Mouse (Mus musculus) neutrophil, adult 5-6 weeks (primary cell): ENCODE data around the gene 9430097D07Rik. TPM values are rescaled to one million over a fixed set of nuclear protein-coding genes. Genes with fewer than 3 reads are reported as not detected.

ENCODE experiments used
- ATAC-seq: fragments of 151-379, 151-347 bp; 2 replicates; pipeline ENCODE4 v1.8.0; 2017; ENCODE audit warnings: mild to moderate bottlenecking, moderate TSS enrichment; ENCODE audit not compliant: insufficient number of reproducible peaks, poor library complexity, low FRiP score, severe bottlenecking; ENCODE audit errors: extremely low read depth
- total RNA-seq: library from RNA; stranded (forward); fragments of 200-1000 nt; gene quantifications from 2 replicates; pipeline ENCODE4 v1.2.3, GENCODE M21; 2017

Gene 9430097D07Rik
- total RNA-seq, 1 experiment from 2014 or later, result not detected

DNA sequence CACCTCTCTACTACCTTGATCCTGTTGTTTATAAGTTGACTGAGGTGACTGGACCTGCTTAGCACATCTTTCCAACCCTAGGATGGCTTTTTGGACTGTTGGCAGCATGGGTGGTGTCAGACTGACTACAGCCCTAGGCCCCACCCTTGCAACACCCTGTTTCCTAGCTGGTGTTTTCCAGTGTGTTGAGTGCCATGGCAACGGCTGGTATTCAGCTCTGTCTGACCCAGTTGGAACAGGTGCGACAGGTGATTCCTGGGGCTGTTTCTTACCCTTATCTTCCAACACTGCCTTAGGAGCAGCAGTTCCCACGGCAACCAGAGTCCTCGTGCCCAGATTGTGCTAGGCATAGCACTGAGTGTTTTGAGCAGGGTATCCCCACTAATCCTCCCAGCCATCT is 37.0 kb downstream of the 9430097D07Rik start:
- no peak for ATAC-seq

DNA sequence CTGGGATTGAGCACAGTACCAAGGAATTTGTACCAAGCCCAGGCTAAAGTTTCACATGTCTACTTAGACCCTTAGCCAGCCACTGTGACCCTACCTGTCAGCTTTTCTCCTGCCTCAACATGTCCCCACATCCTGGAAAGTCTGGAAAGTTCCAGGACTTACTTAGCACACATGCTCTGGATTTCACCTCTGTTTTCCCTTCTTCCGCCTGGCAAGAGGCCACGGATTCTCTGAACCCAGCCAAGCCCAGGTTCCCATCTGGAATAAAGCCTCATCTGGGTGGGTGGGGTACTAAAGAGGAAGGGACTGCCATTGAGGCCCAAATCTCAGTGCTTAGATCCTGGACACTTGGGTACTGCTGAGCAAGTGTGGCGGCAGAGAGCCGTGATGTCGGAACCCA is 37.5 kb downstream of the 9430097D07Rik start:
- ATAC-seq, result no peak

DNA sequence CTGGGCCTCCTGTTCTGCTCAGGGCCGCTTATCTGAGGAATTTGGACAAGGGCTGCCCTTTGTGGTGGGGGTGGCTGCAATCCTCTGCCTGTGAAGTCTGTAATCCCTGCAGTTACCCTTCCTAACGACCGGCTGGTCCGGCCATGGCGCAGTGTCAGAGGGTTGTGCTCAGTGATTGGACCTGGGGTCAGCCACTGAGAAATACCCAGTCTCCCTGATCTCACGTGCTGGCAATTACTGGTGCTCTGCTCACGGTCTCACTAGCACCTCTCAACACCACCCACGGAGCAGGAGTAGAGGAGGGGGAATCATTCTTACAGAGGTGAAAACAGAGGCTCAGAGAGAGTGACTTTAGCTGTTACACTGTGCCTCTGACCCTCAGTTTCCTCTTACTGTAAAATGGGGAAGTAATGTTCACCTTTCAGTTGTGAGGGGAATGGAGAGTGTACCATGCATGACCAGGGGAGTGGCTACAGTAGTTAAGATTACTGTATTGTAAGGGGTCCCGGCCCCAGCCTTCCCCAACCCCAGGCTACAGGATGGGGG is 38.1 kb downstream of the 9430097D07Rik start:
- ATAC-seq, result peak; percentile 48

DNA sequence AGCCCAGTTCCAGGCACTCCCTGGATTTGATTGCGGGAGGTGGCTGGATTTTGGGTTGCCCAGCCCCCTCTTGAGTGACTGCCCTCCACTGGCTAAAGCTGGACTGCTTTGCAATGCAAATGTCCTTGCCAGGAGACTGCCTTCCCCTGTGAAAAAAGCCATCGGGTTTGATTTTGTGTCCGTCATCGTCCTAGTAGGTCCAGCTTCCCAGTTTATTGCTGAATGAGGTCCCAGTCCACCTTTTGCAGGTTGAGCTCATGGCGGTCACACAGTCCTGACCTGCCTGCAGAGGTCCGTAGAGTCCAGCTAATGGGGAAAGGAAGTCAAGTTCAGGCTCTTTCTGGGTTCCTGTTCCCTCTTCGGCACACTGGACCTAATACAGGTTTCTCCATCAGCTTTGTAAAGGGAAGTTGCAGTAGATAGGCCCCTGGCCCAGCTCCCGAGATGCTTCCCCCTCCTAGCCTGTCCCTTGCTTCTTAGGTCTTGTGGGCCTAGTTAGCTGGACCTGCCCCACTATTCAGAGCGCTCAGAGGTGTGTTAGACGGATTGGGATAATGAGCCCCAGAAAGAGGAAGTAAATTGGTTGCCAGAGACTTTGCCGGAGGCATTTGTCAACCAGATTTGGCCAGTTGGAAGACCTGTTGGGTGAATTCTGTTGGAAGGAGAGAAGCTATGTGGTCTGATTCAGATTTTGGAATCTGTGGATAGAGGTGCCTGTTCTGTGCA is 38.7 kb downstream of the 9430097D07Rik start:
- ATAC-seq, result peak; percentile 45

DNA sequence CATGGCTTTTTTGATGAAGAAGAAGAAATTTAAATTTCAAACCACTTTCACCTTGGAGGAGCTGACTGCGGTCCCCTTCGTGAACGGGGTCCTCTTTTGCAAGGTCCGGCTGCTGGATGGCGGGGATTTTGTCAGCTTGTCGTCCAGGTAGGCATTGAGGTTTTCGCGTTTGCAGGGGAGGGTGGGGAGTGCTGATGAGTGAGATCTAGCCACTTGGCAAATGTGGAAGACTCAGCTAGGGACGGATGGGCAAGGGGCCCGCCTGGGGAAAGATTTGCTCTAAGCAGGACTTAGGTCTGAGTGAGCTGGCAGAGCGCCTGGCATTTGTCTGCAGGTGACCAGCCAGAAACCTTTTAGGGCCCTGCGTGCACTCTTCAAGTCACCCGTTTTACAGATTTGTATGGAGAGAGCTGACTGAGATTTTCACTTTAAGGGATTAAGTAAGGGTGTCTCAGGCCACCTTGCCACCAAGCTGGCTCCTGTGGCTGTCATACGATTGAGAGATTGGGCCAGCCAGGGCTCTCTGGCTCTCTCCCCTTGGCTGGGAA is 39.3 kb downstream of the 9430097D07Rik start:
- ATAC-seq, result no peak

DNA sequence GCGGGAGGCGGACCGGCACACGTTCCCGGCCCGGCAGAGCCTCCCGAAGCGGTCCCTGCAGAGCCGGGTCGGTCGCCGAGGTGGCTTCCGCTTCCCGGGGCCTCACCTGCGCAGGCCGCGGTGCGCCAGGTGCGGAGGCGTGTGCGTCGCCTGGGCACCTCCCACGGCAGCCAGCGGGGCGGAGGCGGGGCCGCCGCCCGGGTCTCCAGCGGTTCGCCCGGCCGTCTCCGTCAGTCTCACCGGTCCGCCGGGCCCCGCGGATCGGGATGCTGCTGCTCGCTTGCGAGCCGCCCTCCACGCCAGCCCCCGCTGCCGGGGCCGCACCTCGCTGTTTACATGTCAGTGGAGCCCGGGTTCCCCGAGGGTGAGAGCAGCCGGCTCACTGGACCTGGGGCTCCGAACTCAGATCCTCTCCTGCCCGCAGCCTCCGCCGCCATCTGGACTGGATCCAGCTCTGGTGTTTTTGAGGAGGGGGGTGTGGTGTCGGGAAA is 39.9 kb downstream of the 9430097D07Rik start:
- no peak for ATAC-seq

DNA sequence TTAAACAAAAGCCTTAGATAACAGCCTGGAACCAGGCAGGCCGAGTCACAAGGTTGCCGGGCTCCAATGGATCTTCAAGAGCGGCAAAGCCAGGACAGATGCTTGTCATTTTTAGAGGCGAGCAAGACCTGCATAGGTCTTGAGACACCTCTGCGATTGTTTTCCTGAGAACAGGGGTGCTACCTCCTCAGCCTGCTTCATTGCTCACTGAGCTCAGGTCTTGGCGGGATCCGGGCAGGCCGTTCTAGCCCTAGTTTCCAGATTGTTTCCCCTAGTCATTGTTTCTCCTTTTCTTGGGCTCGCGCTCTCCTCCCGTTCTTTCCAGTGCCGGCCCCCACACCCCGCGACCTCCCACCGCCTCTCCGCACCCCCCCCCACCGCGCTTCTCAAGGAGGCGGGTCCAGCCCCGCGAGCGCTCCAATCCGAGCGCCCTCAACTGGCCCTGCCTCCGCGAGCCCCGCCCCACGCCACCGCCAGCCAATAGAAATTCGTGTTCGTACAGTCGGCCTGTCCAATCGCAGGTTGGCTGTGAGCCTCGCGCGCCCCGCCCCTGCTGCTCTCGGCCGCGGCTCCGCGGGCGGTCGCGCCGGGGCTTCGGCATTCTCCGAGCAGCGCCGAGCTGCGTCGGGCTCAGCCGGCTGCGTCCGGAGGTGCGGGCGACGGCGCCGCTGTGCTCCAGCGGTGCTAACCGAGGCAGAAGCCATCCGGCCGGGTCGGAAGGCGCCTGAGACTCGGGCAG is 40.6 kb downstream of the 9430097D07Rik start, which contains the start of gene Fam102a:
Gene Fam102a, plus strand, starts transcription at position 600 of the 739 bp plus-strand sequence.
- peak; percentile 76 for ATAC-seq

DNA sequence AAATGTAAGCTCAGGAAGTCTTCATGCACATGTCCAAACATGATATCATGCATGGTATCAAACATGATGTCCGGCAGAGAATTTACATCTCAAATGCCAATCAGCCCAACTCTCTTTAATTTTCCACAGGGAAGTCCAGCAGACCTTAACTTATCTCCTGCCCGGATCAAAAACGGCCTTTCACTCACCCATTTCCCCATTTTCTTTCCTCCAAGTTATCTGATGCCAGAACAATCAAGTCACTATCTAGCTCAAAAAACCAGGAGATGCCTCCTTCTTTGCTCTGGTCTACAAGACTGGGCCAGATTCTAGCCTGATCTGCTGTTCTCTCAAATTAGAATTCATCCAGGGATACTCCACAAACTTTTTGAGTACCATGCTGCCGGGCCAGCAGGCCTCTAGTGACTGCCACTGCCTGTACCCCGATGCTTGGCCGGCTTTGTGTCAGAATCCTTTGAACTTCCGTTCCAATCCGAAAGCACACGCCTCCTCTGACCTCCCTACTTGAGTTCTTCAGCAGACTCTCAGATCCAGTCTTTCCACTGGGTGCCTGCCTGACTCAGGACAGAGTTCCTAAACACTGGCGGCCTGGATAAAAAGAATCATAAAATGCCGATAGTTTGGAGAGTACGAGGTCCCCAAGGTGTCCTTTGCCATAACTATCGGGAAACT is 41.3 kb downstream of the 9430097D07Rik start:
- ATAC-seq, result no peak

DNA sequence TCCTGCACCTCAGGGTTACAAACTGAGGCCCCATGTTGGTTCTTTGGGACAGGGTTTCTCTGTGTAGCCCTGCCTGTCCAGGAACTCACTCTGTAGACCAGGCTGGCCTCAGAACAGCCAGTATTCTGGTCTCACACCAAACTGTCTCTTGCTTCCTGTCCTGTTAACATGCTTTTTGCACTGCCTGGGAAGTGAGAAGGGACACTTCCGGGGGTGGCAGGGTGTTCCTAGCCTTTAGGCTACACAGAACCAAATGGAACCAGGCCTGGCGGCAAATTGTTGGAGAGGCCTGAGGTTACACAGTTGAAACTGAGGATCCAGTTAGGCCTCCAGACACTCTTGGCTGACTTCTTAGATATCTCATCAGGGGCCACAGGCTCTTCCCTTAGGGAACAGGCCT is 42.3 kb downstream of the 9430097D07Rik start:
- no peak for ATAC-seq

DNA sequence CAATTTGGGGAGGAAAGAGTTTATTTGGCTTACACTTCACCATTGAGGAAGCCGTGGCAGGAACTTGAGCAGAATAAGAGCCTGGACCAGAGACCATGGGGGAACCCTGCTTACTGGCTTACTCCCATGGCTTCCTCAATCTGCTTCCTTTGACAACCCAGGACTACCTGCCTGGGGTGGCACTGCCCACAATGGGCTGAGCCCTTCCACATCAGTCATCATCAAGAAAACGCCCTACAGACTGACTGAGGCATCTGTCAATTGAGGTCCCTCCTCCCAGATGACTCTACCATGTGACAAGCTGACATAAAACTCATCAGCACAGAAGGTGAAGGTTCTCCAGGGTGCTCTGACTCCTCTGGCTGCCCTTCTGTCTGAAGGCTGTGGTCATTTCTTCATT is 45.0 kb downstream of the 9430097D07Rik start:
- no peak for ATAC-seq

DNA sequence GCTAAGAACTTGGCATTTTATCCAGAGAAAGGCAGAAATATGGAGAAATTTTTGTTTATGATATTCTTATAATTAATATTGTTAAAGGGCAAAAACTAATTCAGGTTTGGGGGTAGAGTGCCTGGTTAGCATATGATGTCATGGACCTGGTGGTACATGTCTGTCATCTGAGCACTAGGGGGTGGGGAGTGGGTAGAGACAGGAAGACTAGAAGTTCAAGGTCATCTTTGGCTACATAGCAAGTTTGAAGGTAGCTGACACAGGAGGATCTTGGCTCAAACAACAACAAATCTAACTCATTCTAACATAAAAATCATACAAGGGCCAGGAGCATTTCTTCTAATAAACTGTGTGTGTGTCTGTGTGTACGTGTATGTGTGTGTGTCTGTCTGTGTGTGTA is 47.2 kb downstream of the 9430097D07Rik start:
- ATAC-seq, result no peak

DNA sequence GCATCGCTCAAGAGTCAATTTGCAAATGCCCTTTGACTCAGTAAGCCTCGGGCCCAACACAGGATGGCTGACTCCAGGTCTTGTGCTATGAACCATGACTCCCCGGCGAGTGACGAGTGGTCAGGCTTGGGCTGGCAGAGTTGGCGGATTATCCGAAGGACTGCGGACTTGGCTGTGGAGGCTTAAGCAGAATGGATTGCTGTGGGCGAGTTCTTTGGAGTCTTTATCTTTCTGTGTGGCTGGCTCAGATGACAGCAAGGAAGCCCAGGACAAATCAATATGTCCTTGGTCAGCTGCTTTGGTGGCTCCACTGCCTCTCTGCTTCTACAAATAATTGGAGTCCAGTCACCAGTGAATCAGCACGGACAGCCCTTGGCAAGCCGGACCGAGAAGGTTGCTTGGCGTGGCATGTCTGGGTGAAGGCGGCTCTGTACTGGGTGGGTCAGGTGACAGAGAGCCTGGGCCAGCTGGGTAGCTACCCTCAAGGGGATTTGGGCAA is 48.0 kb downstream of the 9430097D07Rik start:
- no peak for ATAC-seq

DNA sequence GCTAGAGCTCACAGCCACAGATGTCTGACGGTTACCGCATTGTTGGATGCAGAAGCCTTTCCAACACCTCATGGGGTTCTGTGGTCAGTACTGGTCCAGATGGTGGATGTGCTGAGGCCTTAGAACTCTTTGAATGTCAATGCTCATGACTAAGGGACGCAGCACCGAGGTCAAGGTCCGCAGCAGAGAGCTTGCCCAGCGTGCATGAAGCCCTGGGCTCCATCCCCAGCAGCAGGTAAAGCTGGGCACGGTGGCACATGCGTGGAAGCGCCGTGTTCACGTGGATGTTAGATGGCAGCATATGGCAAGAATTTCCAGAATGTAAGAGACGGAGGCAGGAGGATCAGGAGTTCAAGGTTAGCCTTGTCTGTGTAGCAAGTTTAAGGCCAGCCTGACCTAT is 49.7 kb downstream of the 9430097D07Rik start:
- no peak for ATAC-seq

DNA sequence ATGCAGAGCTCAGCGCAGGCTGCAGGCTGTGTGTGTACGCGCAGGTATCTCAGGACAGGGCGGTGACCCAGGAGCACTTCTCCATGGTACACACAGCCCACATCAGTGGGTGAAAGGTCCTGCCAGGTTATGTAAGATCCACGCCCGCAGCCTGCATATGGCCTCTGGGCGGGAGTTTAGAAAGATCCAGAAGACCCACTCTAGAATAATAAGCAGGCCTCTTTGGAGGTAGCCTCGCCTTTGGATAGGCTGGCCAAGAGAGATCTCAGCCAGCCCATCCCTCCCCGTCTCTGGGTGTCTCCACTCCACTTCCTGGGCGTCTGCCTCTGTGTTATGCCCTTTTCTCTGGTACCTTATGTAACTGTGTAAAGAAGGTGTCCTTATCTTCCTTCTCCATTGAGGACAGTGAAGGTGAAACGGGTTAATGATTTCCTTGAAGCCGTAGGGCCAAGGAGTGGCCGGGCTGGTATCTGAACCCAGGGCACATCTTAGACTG is 50.9 kb downstream of the 9430097D07Rik start:
- no peak for ATAC-seq

Other genes starting within 250 kb of the 9430097D07Rik start
- 120 and 134 TPM in 2 replicates for gene Ciz1, start 223.4 kb downstream of the 9430097D07Rik start, total RNA-seq
- gene Dnm1, start 222.3 kb downstream of the 9430097D07Rik start, total RNA-seq, result not detected in 2 replicates
- 31.8 and 39.5 TPM in 2 replicates for gene 1110008P14Rik, start 193.7 kb downstream of the 9430097D07Rik start, total RNA-seq
- 246 and 252 TPM in 2 replicates for gene Lcn2, start 187.4 kb downstream of the 9430097D07Rik start, total RNA-seq
- 2.9 and 4.1 TPM in 2 replicates for gene Ptges2, start 179.8 kb downstream of the 9430097D07Rik start, total RNA-seq
- gene Naif1, start 125.2 kb downstream of the 9430097D07Rik start, total RNA-seq, result 6.1 and 6.4 TPM in 2 replicates
- 15.2 and 17.8 TPM in 2 replicates for gene Slc25a25, start 124.2 kb downstream of the 9430097D07Rik start, total RNA-seq
- 36.8 and 38.4 TPM in 2 replicates for gene Fam102a, start 40.4 kb downstream of the 9430097D07Rik start, total RNA-seq
- 38.6 and 47.6 TPM in 2 replicates for gene Dpm2, start 4.8 kb downstream of the 9430097D07Rik start, total RNA-seq
- 1.3 and 1.4 TPM in 2 replicates for gene Pip5kl1, start 887 bp downstream of the 9430097D07Rik start, total RNA-seq
- gene St6galnac4, start 11.4 kb upstream of the 9430097D07Rik start, total RNA-seq, result 13.6 and 16.9 TPM in 2 replicates
- gene St6galnac6, start 24.0 kb upstream of the 9430097D07Rik start, total RNA-seq, result 4.7 and 5.4 TPM in 2 replicates
- gene Ak1, start 46.1 kb upstream of the 9430097D07Rik start, total RNA-seq, result not detected in 2 replicates
- 0.25 TPM in 1 of 2 replicates, not detected in the other for gene Eng, start 70.9 kb upstream of the 9430097D07Rik start, total RNA-seq
- gene Fpgs, start 128.5 kb upstream of the 9430097D07Rik start, total RNA-seq, result 9.0 and 10.1 TPM in 2 replicates
- 97.2 and 121 TPM in 2 replicates for gene Cdk9, start 137.4 kb upstream of the 9430097D07Rik start, total RNA-seq
- gene Sh2d3c, start 145.4 kb upstream of the 9430097D07Rik start, total RNA-seq, result 151 and 152 TPM in 2 replicates
- gene 6330409D20Rik, start 165.3 kb upstream of the 9430097D07Rik start, total RNA-seq, result not detected in 2 replicates
- gene Tor2a, start 181.6 kb upstream of the 9430097D07Rik start, total RNA-seq, result 28.0 and 31.1 TPM in 2 replicates
- 0.12 and 0.47 TPM in 2 replicates for gene Ttc16, start 199.9 kb upstream of the 9430097D07Rik start, total RNA-seq
- gene Ptrh1, start 200.1 kb upstream of the 9430097D07Rik start, total RNA-seq, result 2.0 TPM in 1 of 2 replicates, not detected in the other
- not detected in 2 replicates for gene Cfap157, start 208.7 kb upstream of the 9430097D07Rik start, total RNA-seq